Mouse (Mus musculus) forebrain, embryonic 12.5 days (tissue): ENCODE results near the gene Rhbdf1. TPM values are rescaled to one million over a fixed set of nuclear protein-coding genes. Genes with fewer than 3 reads are reported as not detected.

Experiments
- ATAC-seq: fragments of 200-750 bp; cut with Nextera tagmentation; 2 replicates; pipeline ENCODE4 v1.8.0; 2017; ENCODE audit warnings: moderate TSS enrichment; ENCODE audit not compliant: low FRiP score
- H3K27ac ChIP-seq: fragments of 300-500 bp; sonication (generic); 2 replicates; pipeline ENCODE4 v1.5.1; 2016; ENCODE audit warnings: mild to moderate bottlenecking
- H3K27me3 ChIP-seq: fragments of 300-500 bp; sonication (generic); 2 replicates; pipeline ENCODE4 v1.6.1; 2016; ENCODE audit warnings: mild to moderate bottlenecking
- H3K36me3 ChIP-seq: fragments of 300-500 bp; sonication (generic); replicated peaks from 2 replicates; pipeline ENCODE4 v1.6.1; 2016; ENCODE audit warnings: mild to moderate bottlenecking
- H3K4me1 ChIP-seq: fragments of 300-500 bp; sonication (generic); 2 replicates; pipeline ENCODE4 v1.6.1; 2016
- H3K4me2 ChIP-seq: fragments of 300-500 bp; sonication (generic); 2 replicates; pipeline ENCODE4 v1.6.1; 2016; ENCODE audit warnings: mild to moderate bottlenecking, moderate library complexity
- H3K4me3 ChIP-seq: fragments of 300-500 bp; sonication (generic); replicated peaks from 2 replicates; pipeline ENCODE4 v1.5.1; 2016; ENCODE audit warnings: mild to moderate bottlenecking
- H3K9ac ChIP-seq: fragments of 300-500 bp; sonication (generic); 2 replicates; pipeline ENCODE4 v1.6.1; 2016; ENCODE audit warnings: mild to moderate bottlenecking
- H3K9me3 ChIP-seq: fragments of 300-500 bp; sonication (generic); 2 replicates; pipeline ENCODE4 v1.6.1; 2016
- WGBS: fragments of 180-500 bp; shearing (Covaris S2); methylation state at CpG from one replicate; pipeline ENCODE4 v1.1.7; 2016; 5-methylcytosine and 5-hydroxymethylcytosine counted together
- polyA plus RNA-seq: library from polyadenylated mRNA; unstranded; fragments of >200 nt; fragmentation: Nextera tagmentation; extraction: Ambion mirVana; gene quantifications from 2 replicates; pipeline ENCODE4 v1.2.1, GENCODE M21; 2016

Rhbdf1 gene
- polyA plus RNA-seq, 1 experiment from 2014 or later = 18.3 TPM

GRCm38 (mm10) chr11:32166683-32167082 lies 55.4 kb downstream of the Rhbdf1 start:
- H3K36me3 ChIP-seq = no peaks in the 10 kb centered on the region
- H3K27me3 ChIP-seq = no peaks in the 10 kb centered on the region; the same call in 1 of the 2 replicates
- ATAC-seq = no peak
- peaks cover 4% of the 10 kb centered on the region for H3K4me1 ChIP-seq
- H3K9me3 ChIP-seq = no peaks in the 10 kb centered on the region
- no peak overlapping the region for H3K9ac ChIP-seq
- 82% methylated on average over 4 of the region's 4 CpGs for WGBS
- no peak overlapping the region for H3K27ac ChIP-seq
- no peak overlapping the region for H3K4me2 ChIP-seq
- H3K4me3 ChIP-seq = no peak overlapping the region

- Histone ChIP-seq H3K4me1 (peaks cover 35% of the 10 kb centered on the region), H3K36me3 (no peaks in the 10 kb centered on the region), H3K4me3 (peak overlapping the region; percentile 24), H3K27me3 (peaks cover 15% of the 10 kb centered on the region; the same call in 1 of the 2 replicates), H3K27ac (peak overlapping the region; percentile 83), H3K9me3 (no peaks in the 10 kb centered on the region), H3K9ac (peak overlapping the region; percentile 50; the same call in 1 of the 2 replicates), H3K4me2 (peak overlapping the region; percentile 55)
- 15% methylated on average over 27 of the region's 28 CpGs for WGBS
- peak; percentile 88 for ATAC-seq
Measured at GRCm38 (mm10) chr11:32161922-32162804, 59.9 kb downstream of the Rhbdf1 start.

GRCm38 (mm10) chr11:32161500-32161899 lies 60.6 kb downstream of the Rhbdf1 start:
- Histone ChIP-seq H3K9me3 (no peaks in the 10 kb centered on the region), H3K27me3 (peaks cover 15% of the 10 kb centered on the region; the same call in 1 of the 2 replicates), H3K9ac (peak overlapping the region; percentile 50; the same call in 1 of the 2 replicates), H3K4me3 (peak overlapping the region; percentile 24), H3K4me2 (peak overlapping the region; percentile 55), H3K27ac (peak overlapping the region; percentile 83), H3K36me3 (no peaks in the 10 kb centered on the region), H3K4me1 (peaks cover 42% of the 10 kb centered on the region)
- 7% methylated on average over 9 of the region's 9 CpGs for WGBS
- ATAC-seq = 0 out of 2 replicates have a peak, but pooled peaks have one; percentile 3

- Histone ChIP-seq H3K27ac (no peak overlapping the region), H3K9ac (no peak overlapping the region), H3K4me2 (no peak overlapping the region), H3K4me3 (no peak overlapping the region), H3K9me3 (no peaks in the 10 kb centered on the region), H3K4me1 (peaks cover 43% of the 10 kb centered on the region), H3K27me3 (peaks cover 15% of the 10 kb centered on the region; the same call in 1 of the 2 replicates), H3K36me3 (no peaks in the 10 kb centered on the region)
- 79% methylated on average over 7 of the region's 7 CpGs for WGBS
- ATAC-seq = no peak
Measured at GRCm38 (mm10) chr11:32160341-32160740, 61.8 kb downstream of the Rhbdf1 start.

Other genes starting within 250 kb of the Rhbdf1 start
- gene Nsg2, start 221.8 kb downstream of the Rhbdf1 start, polyA plus RNA-seq = 185 and 202 TPM in 2 replicates
- not detected in 2 replicates for gene Il9r, start 22.0 kb downstream of the Rhbdf1 start, polyA plus RNA-seq
- gene Snrnp25, start 16.9 kb downstream of the Rhbdf1 start, polyA plus RNA-seq = 61.4 and 62.7 TPM in 2 replicates
- gene Mpg, start 4.2 kb upstream of the Rhbdf1 start, polyA plus RNA-seq = 25.0 and 29.3 TPM in 2 replicates
- 50.2 and 50.9 TPM in 2 replicates for gene Nprl3, start 45.4 kb upstream of the Rhbdf1 start, polyA plus RNA-seq
- 1,147 and 1,607 TPM in 2 replicates for gene Hba-x, start 54.1 kb upstream of the Rhbdf1 start, polyA plus RNA-seq
- 2,326 and 2,947 TPM in 2 replicates for gene Hba-a1, start 61.2 kb upstream of the Rhbdf1 start, polyA plus RNA-seq
- 2.4 TPM in 2 replicates for gene Hbq1b, start 64.7 kb upstream of the Rhbdf1 start, polyA plus RNA-seq
- 4,843 and 6,486 TPM in 2 replicates for gene Hba-a2, start 74.2 kb upstream of the Rhbdf1 start, polyA plus RNA-seq
- gene Hbq1a, start 77.8 kb upstream of the Rhbdf1 start, polyA plus RNA-seq = 0.73 TPM in 1 of 2 replicates, not detected in the other
- 25.2 and 26.0 TPM in 2 replicates for gene Sh3pxd2b, start 125.5 kb upstream of the Rhbdf1 start, polyA plus RNA-seq
- gene Ubtd2, start 233.1 kb upstream of the Rhbdf1 start, polyA plus RNA-seq = 68.3 and 72.7 TPM in 2 replicates